Mouse (Mus musculus) ES-E14 (cell line): ENCODE measurements at regions not wholly inside any gene's neighbourhood (a gene's known extent, or its start where the extent isn't known, plus 50 kb on each side); places are given as distances from the start of the nearest gene placed in this dataset.

Experiments used
- DNase-seq: peaks from one replicate; pipeline ENCODE4 v3.0.0-alpha.2; 2013; ENCODE audit warnings: low read depth, low spot score
- H3K27ac ChIP-seq: 2 replicates; pipeline ENCODE4 v1.5.1; 2012; ENCODE audit warnings: low read depth, mild to moderate bottlenecking, low read length, moderate library complexity, mixed read lengths; ENCODE audit not compliant: poor library complexity, insufficient read depth, severe bottlenecking
- H3K36me3 ChIP-seq: 2 replicates; pipeline ENCODE4 v1.6.1; 2012; ENCODE audit warnings: mild to moderate bottlenecking, low read length, moderate library complexity, mixed read lengths; ENCODE audit not compliant: control insufficient read depth, poor library complexity, insufficient read depth, severe bottlenecking
- H3K4me1 ChIP-seq, 2 experiments: fragments of 150-350 bp in 1 of 2; sonication (generic) in 1 of 2; 2 replicates each; pipeline ENCODE4 v1.6.1; 2012; ENCODE audit warnings: low read length in 2 of 2, mild to moderate bottlenecking in 1 of 2, mixed read lengths in 1 of 2; ENCODE audit not compliant: control insufficient read depth in 2 of 2, insufficient read depth in 2 of 2, poor library complexity in 1 of 2
- H3K4me3 ChIP-seq, 2 experiments: fragments of 150-350 bp in 1 of 2; sonication (generic) in 1 of 2; 2 replicates each; pipeline ENCODE4 v1.5.1; 2012; ENCODE audit warnings: low read length in 2 of 2, low read depth in 1 of 2, mild to moderate bottlenecking in 1 of 2, mixed read lengths in 1 of 2; ENCODE audit not compliant: insufficient read depth in 1 of 2, poor library complexity in 1 of 2, severe bottlenecking in 1 of 2
- H3K9ac ChIP-seq: 2 replicates; pipeline ENCODE4 v1.6.1; 2012; ENCODE audit warnings: low read depth, mild to moderate bottlenecking, low read length, mixed read lengths; ENCODE audit not compliant: poor library complexity, insufficient read depth, severe bottlenecking
- H3K9me3 ChIP-seq: fragments of 150-350 bp; sonication (generic); 2 replicates; pipeline ENCODE4 v1.6.1; 2012; ENCODE audit warnings: low read depth, mild to moderate bottlenecking, low read length; ENCODE audit not compliant: control insufficient read depth, insufficient read depth
- CHD2 ChIP-seq: IDR thresholded peaks from 2 replicates; pipeline ENCODE4 v1.6.1; 2014; ENCODE audit warnings: mild to moderate bottlenecking, low read depth, low read length, inconsistent platforms
- HCFC1 ChIP-seq: IDR thresholded peaks from 2 replicates; pipeline ENCODE4 v1.6.1; 2012; ENCODE audit warnings: low read length, inconsistent platforms, borderline replicate concordance; ENCODE audit not compliant: insufficient read depth
- MAFK ChIP-seq: IDR thresholded peaks from 2 replicates; pipeline ENCODE4 v1.6.1; 2014; ENCODE audit warnings: mild to moderate bottlenecking, low read depth, low read length, inconsistent platforms; ENCODE audit not compliant: insufficient read depth
- ZC3H11A ChIP-seq: IDR thresholded peaks from 2 replicates; pipeline ENCODE4 v1.6.1; 2012; ENCODE audit warnings: low read depth, mild to moderate bottlenecking, inconsistent platforms, low read length, borderline replicate concordance
- ZNF384 ChIP-seq: IDR thresholded peaks from 2 replicates; pipeline ENCODE4 v1.6.1; 2012; ENCODE audit warnings: low read depth, low read length, inconsistent platforms
- in situ Hi-C, 2 experiments: fragments of 600-800 bp; cut with MboI; formaldehyde crosslinking; loops; one replicate each; pipeline ENCODE4 v1.15.1; 2025; ENCODE audit warnings: low sequenced_read_pairs in 2 of 2, inconsistent platforms in 1 of 2; ENCODE audit not compliant: unreplicated experiment in 2 of 2

GRCm38 (mm10) chr2:115472393-115472792 is 109.1 kb upstream of the BC052040 start:
- in situ Hi-C loops = no loop called here
- Histone ChIP-seq H3K36me3 (no peaks in the 10 kb centered on the region), H3K27ac (no peak overlapping the region), H3K9me3 (no peaks in the 10 kb centered on the region), H3K9ac (no peak overlapping the region), H3K4me3 (no peak overlapping the region), H3K4me1 (peaks cover 0 to 2% of the 10 kb centered on the region in 2 experiments; a peak in 1 of 4 replicates)
- DNase-seq = no peak
- TF ChIP-seq HCFC1 (no peak), CHD2 (no peak), ZNF384 (no peak), ZC3H11A (no peak), MAFK (no peak)

DNA sequence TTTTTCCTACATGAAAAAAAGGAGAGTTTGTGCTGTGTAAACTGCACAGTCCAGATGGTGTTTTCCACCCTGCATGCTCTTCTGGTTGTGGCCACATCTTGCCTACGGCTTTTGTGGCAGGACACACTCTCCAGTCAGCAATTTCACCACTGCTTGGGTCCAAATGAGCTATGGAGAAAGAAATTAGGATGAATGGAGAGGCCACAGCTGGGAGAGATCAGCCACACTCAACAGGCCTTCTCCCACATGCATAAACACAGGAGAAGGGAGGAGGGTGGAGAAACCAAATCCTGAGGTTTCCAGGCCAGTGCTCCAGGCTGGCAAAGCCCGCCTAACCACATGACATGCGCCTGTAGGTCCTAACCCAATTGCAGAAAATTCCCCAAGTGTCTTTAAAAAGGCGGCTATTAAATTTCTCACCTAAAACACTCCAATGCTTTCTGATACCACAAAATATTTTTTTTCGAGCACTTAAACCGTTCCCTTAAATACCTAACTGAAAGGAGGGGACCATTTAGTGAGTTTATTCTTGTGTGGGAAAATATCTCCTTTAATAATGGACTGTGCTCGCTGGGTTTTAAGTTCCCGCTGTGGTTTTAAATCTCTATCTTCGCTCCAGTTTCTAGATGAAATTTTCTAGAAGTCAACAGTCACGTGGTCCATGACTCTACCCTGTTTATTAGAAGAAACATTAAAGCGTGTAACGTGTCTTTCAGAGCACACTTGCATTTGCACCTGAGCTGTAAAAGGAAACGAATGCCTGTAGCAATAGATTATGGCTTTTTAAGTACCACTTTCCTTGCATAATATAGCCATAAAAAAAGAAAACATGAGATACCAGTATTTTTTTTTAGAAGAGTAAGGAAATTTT is 97.9 kb upstream of the BC052040 start:
- no peak overlapping the region for H3K9ac ChIP-seq
- TF ChIP-seq CHD2 (no peak), ZNF384 (no peak)
- no peak overlapping the region for H3K4me3 ChIP-seq
- H3K9me3 ChIP-seq = no peaks in the 10 kb centered on the region
- in situ Hi-C loops = no loop called here
- H3K27ac ChIP-seq = no peak overlapping the region
- no peak for DNase-seq
- H3K36me3 ChIP-seq = no peaks in the 10 kb centered on the region
- H3K4me1 ChIP-seq = no peaks in the 10 kb centered on the region

DNA sequence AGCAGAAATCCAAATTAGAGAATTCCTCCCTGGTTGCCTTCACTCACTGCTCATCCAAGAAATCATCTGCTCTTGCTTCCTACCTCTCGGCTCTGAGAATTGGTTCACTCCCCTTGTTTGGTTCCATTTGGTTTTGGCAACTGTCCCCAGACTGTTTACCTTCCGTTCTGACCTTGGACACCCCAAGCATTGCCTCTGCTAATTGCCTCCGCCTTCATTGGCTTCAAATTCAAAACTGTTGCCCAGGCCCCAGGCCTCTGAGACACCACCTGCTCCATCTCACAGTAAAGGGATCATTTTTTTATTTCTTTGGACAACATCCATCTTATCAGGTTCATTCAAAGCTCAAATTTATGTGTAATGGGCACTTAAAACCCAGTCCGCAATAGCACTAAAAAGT is 93.1 kb upstream of the BC052040 start:
- Histone ChIP-seq H3K9me3 (no peaks in the 10 kb centered on the region), H3K9ac (no peak overlapping the region), H3K27ac (no peak overlapping the region), H3K4me1 (no peaks in the 10 kb centered on the region), H3K36me3 (no peaks in the 10 kb centered on the region), H3K4me3 (no peak overlapping the region)
- no peak for DNase-seq
- TF ChIP-seq CHD2 (no peak), ZNF384 (no peak)
- in situ Hi-C loops = no loop called here

DNA sequence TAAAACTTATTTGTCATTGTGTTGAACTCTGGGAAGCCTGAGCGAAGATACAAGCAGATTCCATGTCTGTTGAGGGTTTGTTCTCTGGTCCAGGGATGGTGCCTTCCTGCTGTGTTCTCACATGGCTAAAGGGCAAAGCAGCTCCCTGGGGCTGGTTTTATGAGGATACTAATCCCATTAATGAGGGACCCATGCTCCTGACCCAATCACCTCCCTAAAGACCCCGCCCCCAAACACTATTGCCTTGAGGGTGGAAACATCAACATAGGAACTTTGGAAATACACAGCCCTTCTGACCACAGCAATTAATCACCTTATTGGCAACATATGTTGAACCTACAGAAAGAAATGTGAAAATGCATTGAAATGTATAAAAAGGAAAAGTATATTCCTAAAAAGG is 88.5 kb upstream of the BC052040 start:
- Histone ChIP-seq H3K9me3 (no peaks in the 10 kb centered on the region), H3K9ac (no peak overlapping the region), H3K4me3 (no peak overlapping the region), H3K36me3 (no peaks in the 10 kb centered on the region), H3K27ac (no peak overlapping the region), H3K4me1 (no peaks in the 10 kb centered on the region)
- in situ Hi-C loops = no loop called here
- no peak for TF ChIP-seq ZNF384
- no peak for TF ChIP-seq CHD2
- no peak for TF ChIP-seq HCFC1
- TF ChIP-seq MAFK = no peak
- no peak for TF ChIP-seq ZC3H11A
- no peak for DNase-seq

- Histone ChIP-seq H3K27ac (no peak overlapping the region), H3K4me3 (no peak overlapping the region), H3K36me3 (no peaks in the 10 kb centered on the region), H3K9ac (no peak overlapping the region), H3K4me1 (no peaks in the 10 kb centered on the region), H3K9me3 (no peaks in the 10 kb centered on the region)
- DNase-seq = no peak
- no peak for TF ChIP-seq CHD2
- TF ChIP-seq MAFK = no peak
- no peak for TF ChIP-seq ZNF384
- TF ChIP-seq HCFC1 = no peak
- no peak for TF ChIP-seq ZC3H11A
- in situ Hi-C loops = no loop called here
Observed at GRCm38 (mm10) chr2:115499904-115500303, 81.6 kb upstream of the BC052040 start.
